Mouse (Mus musculus) G1E (cell line): ENCODE results near the gene Rcor2. TPM values are rescaled to one million over a fixed set of nuclear protein-coding genes. Genes with fewer than 3 reads are reported as not detected.

ENCODE experiments used
- ATAC-seq: 2 replicates; pipeline ENCODE4 v1.8.0; 2016; ENCODE audit warnings: mild to moderate bottlenecking; ENCODE audit not compliant: insufficient number of reproducible peaks, poor library complexity, low FRiP score, severe bottlenecking; ENCODE audit errors: extremely low read depth
- DNase-seq: peaks from one replicate; pipeline ENCODE4 v3.0.0; 2012; ENCODE audit warnings: low spot score
- H3K27me3 ChIP-seq: 2 replicates; pipeline ENCODE4 v1.6.1; 2012; ENCODE audit warnings: mild to moderate bottlenecking, low read length, inconsistent platforms; ENCODE audit not compliant: insufficient read depth
- H3K36me3 ChIP-seq: replicated peaks from 2 replicates; pipeline ENCODE3; 2012; ENCODE audit warnings: mild to moderate bottlenecking, inconsistent platforms
- H3K4me1 ChIP-seq: 2 replicates; pipeline ENCODE4 v1.6.1; 2012; ENCODE audit warnings: low read depth, low read length, inconsistent platforms, mixed read lengths; ENCODE audit not compliant: insufficient read depth
- H3K4me3 ChIP-seq: 2 replicates; pipeline ENCODE4 v1.5.1; 2012; ENCODE audit warnings: low read depth, mild to moderate bottlenecking, inconsistent platforms, low read length, moderate library complexity, mixed read lengths
- H3K9me3 ChIP-seq: replicated peaks from 2 replicates; pipeline ENCODE4 v1.6.1; 2012; ENCODE audit warnings: inconsistent platforms
- CTCF ChIP-seq: IDR thresholded peaks from 2 replicates; pipeline ENCODE4 v1.5.1; 2012; ENCODE audit warnings: low read depth, low read length, inconsistent platforms, mixed read lengths
- GATA1 ChIP-seq: IDR thresholded peaks from 2 replicates; pipeline ENCODE4 v1.6.1; 2012; ENCODE audit warnings: borderline replicate concordance, low read length, inconsistent platforms, mixed read lengths
- GATA2 ChIP-seq: IDR thresholded peaks from 2 replicates; pipeline ENCODE4 v1.6.1; 2012; ENCODE audit warnings: low read depth, low read length, inconsistent platforms, borderline replicate concordance
- POLR2AphosphoS5 ChIP-seq: IDR thresholded peaks from 2 replicates; pipeline ENCODE4 v1.6.1; 2012; ENCODE audit warnings: low read depth, low read length, inconsistent platforms; ENCODE audit not compliant: insufficient replicate concordance
- TAL1 ChIP-seq: conservative IDR thresholded peaks from 2 replicates; pipeline ENCODE4 v1.6.1; 2012; ENCODE audit warnings: low read depth, low read length, inconsistent platforms, mixed read lengths
- polyA plus RNA-seq: library from polyadenylated mRNA; stranded (reverse); fragments of >175 nt; gene quantifications from 2 replicates; pipeline ENCODE4 v1.2.3, GENCODE M21; 2012
- total RNA-seq, 2 experiments: library from RNA; stranded (forward) in 1 of 2; stranded (reverse) in 1 of 2; fragments of 200-1000 nt in 1 of 2; fragments of >200 nt in 1 of 2; fragmentation: Nextera tagmentation in 1 of 2; gene quantifications; 2 replicates each; pipeline ENCODE4 v1.2.3; 2014 to 2017

Rcor2 gene
- total and polyA plus RNA-seq, 3 experiments, result 20.9 to 62.2 (median 22.5) TPM

- TF ChIP-seq GATA2 (no peak), POLR2AphosphoS5 (no peak), TAL1 (no peak), CTCF (no peak), GATA1 (no peak)
- ATAC-seq, result peak; percentile 35
Measured at GRCm38 (mm10) chr19:7307995-7308770, 41.1 kb downstream of the Rcor2 start.

GRCm38 (mm10) chr19:7309738-7310330 is 42.7 kb downstream of the Rcor2 start:
- no peak for TF ChIP-seq POLR2AphosphoS5
- TF ChIP-seq CTCF, result no peak
- DNase-seq (no peak), ATAC-seq (no peak)
- Histone ChIP-seq H3K27me3 (no peaks in the 10 kb centered on the region), H3K4me3 (no peak overlapping the region; the same call in 1 of the 2 replicates), H3K4me1 (peaks cover 91% of the 10 kb centered on the region), H3K36me3 (peaks cover 69% of the 10 kb centered on the region), H3K9me3 (no peaks in the 10 kb centered on the region)

More at GRCm38 (mm10) chr19:7307995-7308770, 41.1 kb downstream of the Rcor2 start:
- Histone ChIP-seq H3K4me1 (peaks cover 89% of the 10 kb centered on the region), H3K36me3 (peaks cover 70% of the 10 kb centered on the region), H3K9me3 (no peaks in the 10 kb centered on the region), H3K4me3 (peak overlapping the region; percentile 31; the same call in 1 of the 2 replicates), H3K27me3 (no peaks in the 10 kb centered on the region)
- DNase-seq, result no peak

- Histone ChIP-seq H3K9me3 (no peaks in the 10 kb centered on the region), H3K27me3 (no peaks in the 10 kb centered on the region), H3K4me1 (peaks cover 90% of the 10 kb centered on the region), H3K4me3 (peak overlapping the region; percentile 65; the same call in 1 of the 2 replicates), H3K36me3 (peaks cover 64% of the 10 kb centered on the region)
- DNase-seq (peak; percentile 41), ATAC-seq (peak; percentile 47; the same call in 1 of the 2 replicates)
- TF ChIP-seq GATA2 (no peak), CTCF (no peak), GATA1 (no peak), TAL1 (peak; percentile 36; the same call in 1 of the 2 replicates), POLR2AphosphoS5 (no peak)
Measured at GRCm38 (mm10) chr19:7310704-7311103, 43.6 kb downstream of the Rcor2 start.

- H3K4me3 ChIP-seq, result peak overlapping the region; percentile 65; the same call in 1 of the 2 replicates
- no peaks in the 10 kb centered on the region for H3K9me3 ChIP-seq
- no peak for DNase-seq
- no peak for ATAC-seq
- H3K27me3 ChIP-seq, result no peaks in the 10 kb centered on the region
- TF ChIP-seq CTCF, result no peak
- no peak for TF ChIP-seq TAL1
- TF ChIP-seq GATA2, result no peak
- no peak for TF ChIP-seq POLR2AphosphoS5
- no peak for TF ChIP-seq GATA1
- peaks cover 58% of the 10 kb centered on the region for H3K36me3 ChIP-seq
- peaks cover 88% of the 10 kb centered on the region for H3K4me1 ChIP-seq
Measured at GRCm38 (mm10) chr19:7311306-7311705, 44.2 kb downstream of the Rcor2 start.

- TF ChIP-seq GATA1 (no peak), TAL1 (no peak), POLR2AphosphoS5 (no peak), CTCF (no peak), GATA2 (no peak)
- DNase-seq (no peak), ATAC-seq (no peak)
- no peaks in the 10 kb centered on the region for H3K27me3 ChIP-seq
- no peak overlapping the region for H3K4me3 ChIP-seq
- no peaks in the 10 kb centered on the region for H3K9me3 ChIP-seq
- peaks cover 70% of the 10 kb centered on the region for H3K4me1 ChIP-seq
- H3K36me3 ChIP-seq, result peaks cover 46% of the 10 kb centered on the region
Measured at GRCm38 (mm10) chr19:7313660-7314059, 46.5 kb downstream of the Rcor2 start.

- Histone ChIP-seq H3K36me3 (peaks cover 46% of the 10 kb centered on the region), H3K4me3 (no peak overlapping the region), H3K9me3 (no peaks in the 10 kb centered on the region), H3K4me1 (peaks cover 55% of the 10 kb centered on the region), H3K27me3 (no peaks in the 10 kb centered on the region)
- ATAC-seq, result no peak
- no peak for DNase-seq
- TF ChIP-seq GATA2, result no peak
- TF ChIP-seq GATA1, result no peak
- no peak for TF ChIP-seq CTCF
- TF ChIP-seq POLR2AphosphoS5, result no peak
- TF ChIP-seq TAL1, result no peak
Measured at GRCm38 (mm10) chr19:7314976-7315586, 48.0 kb downstream of the Rcor2 start.
